Mouse (Mus musculus) G1E-ER4 (cell line): ENCODE results near the gene Arv1. TPM values are rescaled to one million over a fixed set of nuclear protein-coding genes. Genes with fewer than 3 reads are reported as not detected.

Experiments
- GATA1 ChIP-seq: IDR thresholded peaks from one replicate; pipeline ENCODE4 v1.8.0; 2012; ENCODE audit warnings: low read length, inconsistent platforms
- polyA plus RNA-seq: library from polyadenylated mRNA; stranded (reverse); fragments of >175 nt; gene quantifications from 2 replicates; pipeline ENCODE4 v1.2.3, GENCODE M21; 2012

The Arv1 gene
- polyA plus RNA-seq, 1 experiment: 21.2 TPM

- TF ChIP-seq GATA1: no peak
These were observed 16.1 kb upstream of the Arv1 start for GRCm38 (mm10) chr8:124705823-124706222.

DNA sequence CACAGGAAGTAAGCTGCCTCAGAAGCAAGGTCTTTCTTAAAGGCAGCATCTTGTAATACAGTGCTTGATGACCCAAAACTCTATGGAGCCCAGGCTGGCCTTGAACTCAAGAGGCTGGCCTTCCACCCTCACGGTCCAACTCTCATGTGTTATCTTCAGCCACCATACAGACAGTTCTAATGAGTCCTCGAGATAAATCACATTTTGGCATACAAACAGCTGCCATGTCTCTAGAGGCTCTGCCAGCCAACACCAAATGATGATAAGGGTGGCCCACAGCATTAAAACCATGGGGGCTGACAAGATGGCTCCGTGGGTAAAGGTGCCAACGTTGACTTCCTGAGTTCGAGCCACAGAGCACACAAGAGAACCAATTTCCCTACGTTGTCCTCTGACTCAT, 8.7 kb upstream of the Arv1 start:
- no peak for TF ChIP-seq GATA1

DNA sequence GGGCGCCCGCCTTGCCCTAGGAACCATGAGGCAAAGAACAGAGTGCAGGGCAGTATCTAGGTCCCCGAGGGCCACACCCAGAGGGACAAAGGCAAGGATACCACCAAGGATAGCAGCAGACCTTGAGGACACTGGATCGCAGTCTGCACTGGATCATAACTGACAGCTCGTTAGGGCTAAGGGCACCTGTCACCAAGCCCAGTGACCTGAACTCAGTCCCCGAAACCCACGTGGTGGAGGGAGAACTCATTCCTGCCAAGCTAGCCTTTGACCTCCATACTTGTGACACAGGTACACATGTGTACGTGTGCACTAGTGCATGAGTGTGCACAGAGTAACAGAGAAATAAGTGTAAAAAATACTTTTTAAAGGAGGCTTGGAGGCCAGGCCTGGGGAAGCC, 6.2 kb upstream of the Arv1 start:
- TF ChIP-seq GATA1: no peak

DNA sequence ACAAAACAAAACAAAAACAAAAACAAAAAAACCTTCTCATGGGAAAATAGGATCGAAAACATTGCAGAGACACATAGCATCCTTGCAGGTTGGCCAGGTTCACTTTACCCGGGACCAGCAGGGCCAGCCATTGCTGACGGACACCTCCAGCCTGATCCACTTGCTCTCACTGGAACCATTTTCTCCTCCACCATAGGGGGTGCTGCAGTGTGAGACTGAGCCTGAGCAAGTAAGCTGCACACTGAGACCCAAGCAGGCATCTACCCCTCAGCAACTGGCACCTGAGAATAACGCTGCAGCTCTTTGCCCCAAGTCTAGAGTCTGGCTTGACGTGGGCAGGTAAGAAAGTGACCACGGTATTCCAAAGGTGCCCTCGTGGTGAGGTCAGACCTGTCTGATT, 1.8 kb upstream of the Arv1 start:
- no peak for TF ChIP-seq GATA1

DNA sequence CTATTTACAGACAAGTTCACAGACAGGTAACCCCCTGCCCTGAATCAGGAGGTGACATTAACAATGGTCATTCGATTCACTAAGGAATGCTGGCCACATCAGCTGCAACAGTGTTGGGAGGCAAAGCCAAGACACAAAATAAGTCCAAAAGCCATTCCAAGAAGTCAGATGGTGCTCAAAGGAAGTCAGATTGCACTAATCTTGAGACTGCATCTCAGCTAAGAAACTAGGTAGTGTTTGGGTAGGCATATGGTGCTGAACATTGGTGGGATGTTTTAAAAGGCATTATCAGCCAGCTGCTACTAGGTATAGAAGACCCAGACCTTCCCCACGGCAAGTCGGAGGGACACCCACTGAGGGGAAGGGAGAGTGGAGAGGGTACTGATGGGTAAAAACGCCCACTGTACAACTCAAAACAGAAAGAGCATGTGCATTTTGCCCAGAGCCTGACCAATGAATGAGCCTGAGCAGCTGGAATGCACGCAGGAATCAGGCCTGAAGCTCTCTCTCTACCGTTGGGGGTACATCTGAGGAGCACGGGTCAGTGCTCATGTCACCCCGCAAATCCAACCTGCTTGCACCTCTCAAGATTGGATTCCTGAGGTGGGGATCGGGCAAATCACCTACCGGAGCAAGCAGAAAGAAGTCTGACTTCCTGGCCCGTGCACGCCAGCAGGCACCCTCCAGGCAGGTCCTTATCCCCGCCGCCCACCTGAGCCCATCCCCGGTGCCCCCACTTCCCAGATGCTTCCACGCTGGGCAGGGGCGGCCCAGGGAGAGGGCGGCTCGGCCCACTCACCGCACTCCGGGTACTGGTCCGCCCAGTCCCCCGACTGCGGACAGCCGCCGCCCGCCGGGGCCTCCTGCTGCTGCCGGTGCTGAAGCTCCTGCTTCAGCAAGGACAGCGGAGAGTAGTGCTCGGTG, 739 bp upstream of the Arv1 start:
- no peak for TF ChIP-seq GATA1

DNA sequence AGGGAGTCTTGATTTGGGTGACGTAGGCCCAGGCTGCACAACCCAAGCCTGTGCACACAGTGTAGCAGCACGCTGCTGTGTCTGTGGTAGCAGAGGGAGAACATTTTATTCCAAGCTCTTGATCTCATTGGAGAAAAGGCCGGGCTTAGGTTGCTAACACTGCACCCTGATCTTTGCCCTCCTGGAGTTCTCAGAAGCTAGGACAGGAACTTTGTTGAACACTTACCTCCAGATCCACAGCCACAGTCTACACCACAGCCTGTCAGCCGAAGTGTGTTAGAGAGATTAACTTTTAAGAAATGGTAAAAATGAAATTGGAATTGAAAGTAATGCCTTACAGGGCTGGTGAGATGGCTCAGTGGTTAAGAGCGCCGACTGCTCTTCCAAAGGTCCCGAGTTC, 2.4 kb downstream of the Arv1 start:
- no peak for TF ChIP-seq GATA1

GRCm38 (mm10) chr8:124732828-124733227, 10.9 kb downstream of the Arv1 start:
- TF ChIP-seq GATA1: no peak

GRCm38 (mm10) chr8:124735371-124735911, 13.5 kb downstream of the Arv1 start:
- TF ChIP-seq GATA1: no peak

GRCm38 (mm10) chr8:124739268-124739667, 17.3 kb downstream of the Arv1 start:
- TF ChIP-seq GATA1: no peak

- no peak for TF ChIP-seq GATA1
These were observed 24.7 kb downstream of the Arv1 start for GRCm38 (mm10) chr8:124746661-124747060.

GRCm38 (mm10) chr8:124751191-124751590, 29.3 kb downstream of the Arv1 start:
- no peak for TF ChIP-seq GATA1

- no peak for TF ChIP-seq GATA1
These were observed 29.8 kb downstream of the Arv1 start, which contains the start of gene Fam89a for GRCm38 (mm10) chr8:124751709-124752173. Gene Fam89a, minus strand, starts transcription at chr8:124751832.

DNA sequence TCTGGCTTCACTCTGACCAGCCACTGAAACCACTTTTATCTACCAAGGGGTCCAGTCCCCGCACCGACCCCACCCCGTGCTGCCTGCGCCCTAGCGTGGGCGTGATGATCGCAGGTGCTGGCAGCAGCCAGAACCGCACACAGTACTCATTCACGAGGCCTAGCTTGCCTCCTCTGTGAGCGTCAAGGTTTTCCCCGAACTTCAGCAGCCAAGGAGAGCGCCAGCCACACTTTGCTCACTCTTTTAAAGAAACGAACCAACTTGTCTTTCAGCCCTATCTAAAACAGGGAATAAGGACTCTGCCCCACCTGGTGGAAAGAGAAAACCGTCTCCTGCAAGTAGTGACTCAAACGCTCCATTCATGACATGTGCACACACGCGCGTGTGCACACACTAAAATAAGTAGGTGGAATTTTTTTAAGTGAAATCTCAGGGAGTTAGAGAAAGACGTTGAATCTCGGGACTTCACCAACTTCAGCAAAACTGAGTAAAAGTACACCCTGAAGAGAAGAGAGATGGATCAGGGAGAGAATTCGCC, 30.5 kb downstream of the Arv1 start:
- no peak for TF ChIP-seq GATA1

DNA sequence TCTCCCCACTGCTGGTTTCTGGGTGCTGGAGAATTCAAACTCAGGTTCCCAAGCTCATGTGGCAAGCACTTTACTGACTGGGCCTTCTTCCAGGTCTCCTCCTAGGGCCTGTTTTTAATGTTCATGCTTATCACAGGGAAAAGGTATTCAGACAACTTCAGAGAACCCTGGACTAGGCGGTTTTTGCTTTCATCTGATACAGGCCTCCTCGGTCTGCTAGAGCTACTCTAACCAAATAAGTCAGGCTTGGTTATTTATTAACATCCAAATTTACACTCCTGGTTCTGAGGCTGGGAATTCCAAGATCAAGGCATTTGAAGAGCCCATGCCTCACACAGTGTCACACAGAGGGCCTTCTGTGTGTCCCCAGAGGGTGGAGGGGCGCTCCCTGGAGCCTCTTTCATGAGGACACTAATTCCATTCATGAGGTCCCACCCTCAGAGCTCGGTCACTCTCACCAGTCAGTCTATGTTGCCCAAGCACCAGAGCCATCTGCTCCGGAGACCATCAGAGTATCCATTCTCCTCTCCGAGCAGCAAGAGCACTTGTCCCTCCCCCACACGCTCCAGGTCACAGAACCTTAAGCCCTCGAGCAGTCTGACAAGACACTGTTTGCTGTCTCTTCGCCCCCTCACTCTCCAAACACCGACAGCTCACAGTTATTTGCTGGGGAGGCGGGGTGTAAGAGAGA, 32.3 kb downstream of the Arv1 start:
- no peak for TF ChIP-seq GATA1

DNA sequence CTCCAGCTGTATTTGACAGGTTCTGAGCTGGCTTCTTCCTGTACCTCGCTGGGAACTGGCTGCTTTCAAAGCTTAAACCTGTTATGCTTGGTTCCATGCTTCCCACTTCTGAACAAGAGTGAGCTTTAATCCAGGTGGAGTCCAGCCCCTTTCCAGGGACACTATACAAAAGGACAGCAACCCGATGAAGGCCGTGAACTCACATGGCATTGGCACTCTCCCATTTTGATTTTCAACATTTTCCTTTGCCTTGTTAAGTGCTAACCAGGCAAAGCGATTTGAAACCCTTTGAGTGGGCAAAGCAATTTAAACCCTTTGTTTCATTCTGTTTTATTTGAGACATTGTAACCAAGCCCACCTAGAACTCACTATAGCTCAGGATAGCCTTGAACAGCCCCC, 32.9 kb downstream of the Arv1 start:
- no peak for TF ChIP-seq GATA1

GRCm38 (mm10) chr8:124755481-124755880, 33.5 kb downstream of the Arv1 start:
- TF ChIP-seq GATA1: no peak

- TF ChIP-seq GATA1: no peak
These were observed 34.2 kb downstream of the Arv1 start for GRCm38 (mm10) chr8:124756153-124756552.
